Mouse (Mus musculus): ENCODE data around the gene Ripply3.
"Not testable (repeated sequence)": the region's sequence is repeated elsewhere in the genome, so short reads cannot be mapped to it uniquely, and the experiment has no call there.

The Ripply3 gene

GRCm38 (mm10) chr16:94315215-94315614 is 13.0 kb upstream of the Ripply3 start:
- no peak for DNase-seq

- peak; percentile 70 to 78 for DNase-seq
Observed at GRCm38 (mm10) chr16:94317752-94318151, 10.5 kb upstream of the Ripply3 start.

GRCm38 (mm10) chr16:94320223-94320622 is 8.0 kb upstream of the Ripply3 start:
- no peak for DNase-seq

GRCm38 (mm10) chr16:94323681-94324080 is 4.5 kb upstream of the Ripply3 start:
- no peak for DNase-seq

GRCm38 (mm10) chr16:94326008-94326407 is 2.2 kb upstream of the Ripply3 start:
- DNase-seq: no peak

GRCm38 (mm10) chr16:94328881-94329867 is 954 bp downstream of the Ripply3 start:
- no peak for DNase-seq

- DNase-seq: no peak
Observed at GRCm38 (mm10) chr16:94330429-94330828, 2.2 kb downstream of the Ripply3 start.

GRCm38 (mm10) chr16:94331233-94331885 is 3.1 kb downstream of the Ripply3 start:
- DNase-seq: no peak

GRCm38 (mm10) chr16:94331886-94332252 is 3.6 kb downstream of the Ripply3 start:
- peak; percentile 53 to 80 for DNase-seq

- no peak for DNase-seq
Observed at GRCm38 (mm10) chr16:94335656-94336055, 7.4 kb downstream of the Ripply3 start.

- DNase-seq: not testable (repeated sequence)
Observed at GRCm38 (mm10) chr16:94339164-94340160, 11.2 kb downstream of the Ripply3 start.

GRCm38 (mm10) chr16:94345733-94346132 is 17.5 kb downstream of the Ripply3 start:
- no peak for DNase-seq

- no peak for DNase-seq
Observed at GRCm38 (mm10) chr16:94347080-94347731, 19.0 kb downstream of the Ripply3 start.

GRCm38 (mm10) chr16:94348779-94349178 is 20.6 kb downstream of the Ripply3 start:
- DNase-seq: no peak

- peak; percentile 38 to 46 for DNase-seq
Observed at GRCm38 (mm10) chr16:94349588-94350286, 21.5 kb downstream of the Ripply3 start.

- no peak for DNase-seq
Observed at GRCm38 (mm10) chr16:94350287-94350677, 22.1 kb downstream of the Ripply3 start.

- no peak for DNase-seq
Observed at GRCm38 (mm10) chr16:94354450-94354849, 26.2 kb downstream of the Ripply3 start.

- no peak for DNase-seq
Observed at GRCm38 (mm10) chr16:94356046-94356445, 27.8 kb downstream of the Ripply3 start.

GRCm38 (mm10) chr16:94356776-94357494 is 28.7 kb downstream of the Ripply3 start:
- no peak for DNase-seq

GRCm38 (mm10) chr16:94358091-94358490 is 29.9 kb downstream of the Ripply3 start:
- no peak for DNase-seq

All from kidney, adult 8-10 months (tissue).